Mouse (Mus musculus): ENCODE data around the gene Dhrs7. TPM values are rescaled to one million over a fixed set of nuclear protein-coding genes. Genes with fewer than 3 reads are reported as not detected.

Gene Dhrs7
- polyA plus RNA-seq, 1 experiment, result 14.6 TPM

DNA sequence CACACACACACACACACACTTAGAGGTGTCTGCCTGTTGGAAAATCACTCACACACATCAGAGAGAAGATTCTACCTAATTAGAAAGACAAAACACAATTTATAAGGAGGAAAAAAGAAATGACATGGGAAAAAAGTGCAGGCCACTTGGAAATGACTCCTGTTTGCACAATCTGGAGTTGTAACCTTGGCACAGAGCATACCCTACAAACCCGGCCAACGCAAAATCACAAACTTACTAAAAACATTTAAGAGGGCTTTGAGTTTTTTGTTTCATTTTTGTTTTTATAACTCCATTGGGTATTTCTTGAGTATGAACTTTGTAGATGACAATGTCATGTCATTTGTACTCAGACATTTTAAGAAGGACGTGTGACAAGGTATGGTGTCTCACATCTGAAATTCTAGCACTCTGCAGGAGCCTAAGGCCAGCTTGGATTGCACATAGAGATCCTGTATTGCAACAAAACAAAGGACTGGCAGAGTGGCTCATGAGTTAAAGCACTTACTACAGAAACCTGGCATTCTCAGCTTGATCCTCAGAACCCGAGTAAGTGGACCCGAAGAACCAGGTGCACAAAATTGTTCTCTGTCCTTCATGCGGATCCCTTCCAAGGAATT lies 6.9 kb upstream of the Dhrs7 start:
- WGBS, result 94% methylated on average over 6 of the region's 6 CpGs
- Histone ChIP-seq H3K36me3 (ENCODE audit: control insufficient read depth, insufficient read depth, low read length) (no peaks in the 10 kb centered on the region), H3K4me3 (ENCODE audit: extremely low read depth, insufficient read depth, insufficient read length) (no peak overlapping the region), H3K4me1 (ENCODE audit: control insufficient read depth, insufficient read depth, insufficient read length) (no peaks in the 10 kb centered on the region), H3K27ac (ENCODE audit: insufficient read depth, low read length) (no peak overlapping the region), H3K27me3 (ENCODE audit: control insufficient read depth, insufficient read depth, low read length) (no peaks in the 10 kb centered on the region)
- TF ChIP-seq POLR2A (IDR thresholded peaks at IDR 0.05; ENCODE audit: low read depth, low read length) (no peak), CTCF (IDR thresholded peaks at IDR 0.05; ENCODE audit: extremely low read depth, insufficient read depth, insufficient read length, insufficient replicate concordance) (no peak)
- no peak for DNase-seq (ENCODE audit: low read depth in 1 of 2, low spot score in 2 of 2)

DNA sequence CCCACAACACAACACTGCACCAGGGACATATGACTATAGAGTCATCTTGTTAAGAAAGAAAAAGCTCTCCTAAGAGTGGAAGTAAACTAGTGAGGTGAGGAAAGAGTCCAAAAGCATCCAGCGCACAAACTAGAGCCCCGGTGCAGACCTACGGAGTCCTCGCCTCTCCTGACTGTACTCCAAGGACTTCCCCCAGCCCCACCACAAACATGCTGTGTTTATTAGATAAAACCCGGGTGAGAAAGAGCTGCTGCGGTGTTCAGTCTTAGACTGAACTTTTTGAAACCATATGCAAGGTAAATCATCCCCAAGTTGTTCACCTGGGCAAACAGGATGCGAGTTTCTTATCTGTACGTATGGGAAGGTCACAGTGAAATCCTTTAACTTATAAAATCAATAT lies 6.2 kb upstream of the Dhrs7 start:
- Histone ChIP-seq H3K4me1 (ENCODE audit: control insufficient read depth, insufficient read depth, insufficient read length) (no peaks in the 10 kb centered on the region), H3K27ac (ENCODE audit: insufficient read depth, low read length) (no peak overlapping the region), H3K36me3 (ENCODE audit: control insufficient read depth, insufficient read depth, low read length) (no peaks in the 10 kb centered on the region), H3K4me3 (ENCODE audit: extremely low read depth, insufficient read depth, insufficient read length) (no peak overlapping the region), H3K27me3 (ENCODE audit: control insufficient read depth, insufficient read depth, low read length) (no peaks in the 10 kb centered on the region)
- no peak for DNase-seq (ENCODE audit: low read depth in 1 of 2, low spot score in 2 of 2)
- 67% methylated on average over 8 of the region's 8 CpGs for WGBS
- no peak for TF ChIP-seq CTCF (IDR thresholded peaks at IDR 0.05; ENCODE audit: extremely low read depth, insufficient read depth, insufficient read length, insufficient replicate concordance)

DNA sequence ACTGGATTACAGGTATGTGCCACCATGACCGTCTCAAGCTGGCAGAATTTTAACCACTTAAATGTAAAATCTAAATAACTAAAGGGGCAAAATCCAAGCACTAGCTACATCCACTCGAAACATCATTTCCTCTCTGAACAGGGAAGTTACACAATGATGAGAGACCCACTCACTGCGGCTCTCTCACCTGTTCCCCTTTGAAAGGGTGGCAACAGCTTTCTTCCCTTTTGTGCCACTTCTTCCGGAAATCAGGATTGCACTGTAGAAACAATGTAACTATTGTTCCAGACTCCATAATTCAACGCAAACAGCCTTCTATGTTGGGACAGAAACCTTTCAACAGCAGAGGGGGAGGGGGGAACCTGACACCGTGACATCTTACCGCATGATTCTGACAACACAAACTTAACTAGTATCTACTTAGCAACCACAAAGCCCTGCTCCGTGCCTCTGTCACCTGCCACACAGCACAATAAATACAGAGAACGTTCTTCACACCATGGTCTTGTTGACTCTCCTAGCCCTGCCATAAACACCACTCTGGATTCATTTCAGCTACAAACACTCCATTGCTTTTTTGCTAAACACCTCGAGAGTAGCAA lies 3.3 kb upstream of the Dhrs7 start:
- WGBS, result 47% methylated on average over 10 of the region's 10 CpGs
- TF ChIP-seq CTCF (IDR thresholded peaks at IDR 0.05; ENCODE audit: extremely low read depth, insufficient read depth, insufficient read length, insufficient replicate concordance) (no peak), POLR2A (IDR thresholded peaks at IDR 0.05; ENCODE audit: low read depth, low read length) (no peak)
- Histone ChIP-seq H3K4me1 (ENCODE audit: control insufficient read depth, insufficient read depth, insufficient read length) (no peaks in the 10 kb centered on the region), H3K4me3 (ENCODE audit: extremely low read depth, insufficient read depth, insufficient read length) (no peak overlapping the region), H3K36me3 (ENCODE audit: control insufficient read depth, insufficient read depth, low read length) (no peaks in the 10 kb centered on the region), H3K27me3 (ENCODE audit: control insufficient read depth, insufficient read depth, low read length) (no peaks in the 10 kb centered on the region), H3K27ac (ENCODE audit: insufficient read depth, low read length) (no peak overlapping the region)
- no peak for DNase-seq (ENCODE audit: low read depth in 1 of 2, low spot score in 2 of 2)

DNA sequence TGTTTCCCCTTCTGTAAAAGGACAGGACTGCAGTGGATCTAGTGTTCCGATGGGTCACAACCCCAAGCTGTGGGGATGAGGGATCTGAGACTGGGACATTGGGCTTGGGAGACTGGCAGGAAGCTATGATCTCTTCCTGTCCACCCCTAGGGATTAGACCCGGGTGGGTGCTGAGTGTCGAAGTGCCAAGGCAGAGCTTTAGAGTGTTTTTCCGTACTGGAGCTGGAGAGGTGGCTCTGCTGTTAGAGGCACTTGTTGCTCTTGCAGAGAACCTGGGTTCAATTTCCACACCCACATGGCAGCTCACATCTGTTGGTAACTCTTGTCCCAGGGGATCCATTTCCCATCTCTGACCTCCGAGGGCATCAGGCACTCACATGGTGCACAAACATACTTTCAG lies 1.3 kb upstream of the Dhrs7 start:
- TF ChIP-seq CTCF (IDR thresholded peaks at IDR 0.05; ENCODE audit: extremely low read depth, insufficient read depth, insufficient read length, insufficient replicate concordance) (no peak), POLR2A (IDR thresholded peaks at IDR 0.05; ENCODE audit: low read depth, low read length) (no peak)
- DNase-seq (ENCODE audit: low read depth in 1 of 2, low spot score in 2 of 2), result no peak
- H3K27me3 ChIP-seq (ENCODE audit: control insufficient read depth, insufficient read depth, low read length), result no peaks in the 10 kb centered on the region
- no peak overlapping the region for H3K27ac ChIP-seq (ENCODE audit: insufficient read depth, low read length)
- H3K4me1 ChIP-seq (ENCODE audit: control insufficient read depth, insufficient read depth, insufficient read length), result no peaks in the 10 kb centered on the region
- H3K36me3 ChIP-seq (ENCODE audit: control insufficient read depth, insufficient read depth, low read length), result no peaks in the 10 kb centered on the region
- no peak overlapping the region for H3K4me3 ChIP-seq (ENCODE audit: extremely low read depth, insufficient read depth, insufficient read length)
- 83% methylated on average over 5 of the region's 5 CpGs for WGBS

DNA sequence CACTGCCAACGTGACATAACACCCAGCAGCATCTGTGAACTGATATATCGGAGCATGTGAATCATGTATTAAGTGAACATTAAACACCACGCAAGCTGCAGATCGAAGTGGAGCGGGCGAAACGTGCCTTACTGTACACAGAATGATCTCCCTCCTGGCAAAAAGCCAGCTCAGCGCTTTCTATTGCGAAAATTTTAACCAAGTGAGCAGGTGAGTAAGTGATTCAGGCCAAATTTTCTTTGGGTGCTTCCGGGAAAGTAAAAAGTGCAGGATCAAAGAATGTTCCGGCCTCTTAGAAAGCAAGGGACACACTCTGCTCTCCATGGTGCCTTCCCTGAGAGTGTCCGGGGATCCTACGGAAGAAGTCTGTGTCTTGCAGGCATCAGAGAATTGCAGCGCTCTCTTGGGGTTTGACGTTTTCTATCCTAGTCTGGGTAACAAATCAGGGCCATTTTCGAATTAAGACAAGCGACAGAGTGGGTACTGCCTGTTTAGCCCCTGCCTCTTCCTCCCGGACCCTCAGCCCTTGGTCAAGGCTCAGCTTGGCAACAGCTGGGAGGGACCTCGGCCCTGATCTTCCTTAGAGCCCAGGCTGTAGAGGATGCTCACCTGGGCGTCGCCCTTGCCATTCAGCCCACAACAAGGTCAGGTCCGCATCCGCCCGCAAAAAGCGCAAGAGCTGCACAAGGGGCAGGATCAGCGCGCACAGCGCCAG lies 532 bp downstream of the Dhrs7 start:
- DNase-seq (ENCODE audit: low read depth in 1 of 2, low spot score in 2 of 2), result no peak
- Histone ChIP-seq H3K36me3 (ENCODE audit: control insufficient read depth, insufficient read depth, low read length) (no peaks in the 10 kb centered on the region), H3K27me3 (ENCODE audit: control insufficient read depth, insufficient read depth, low read length) (no peaks in the 10 kb centered on the region), H3K4me3 (ENCODE audit: extremely low read depth, insufficient read depth, insufficient read length) (peak overlapping the region; percentile 73), H3K27ac (ENCODE audit: insufficient read depth, low read length) (peak overlapping the region; percentile 63), H3K4me1 (ENCODE audit: control insufficient read depth, insufficient read depth, insufficient read length) (no peaks in the 10 kb centered on the region)
- WGBS, result 11% methylated on average over 28 of the region's 28 CpGs
- TF ChIP-seq CTCF (IDR thresholded peaks at IDR 0.05; ENCODE audit: extremely low read depth, insufficient read depth, insufficient read length, insufficient replicate concordance), result no peak
- no peak for TF ChIP-seq POLR2A (IDR thresholded peaks at IDR 0.05; ENCODE audit: low read depth, low read length)

DNA sequence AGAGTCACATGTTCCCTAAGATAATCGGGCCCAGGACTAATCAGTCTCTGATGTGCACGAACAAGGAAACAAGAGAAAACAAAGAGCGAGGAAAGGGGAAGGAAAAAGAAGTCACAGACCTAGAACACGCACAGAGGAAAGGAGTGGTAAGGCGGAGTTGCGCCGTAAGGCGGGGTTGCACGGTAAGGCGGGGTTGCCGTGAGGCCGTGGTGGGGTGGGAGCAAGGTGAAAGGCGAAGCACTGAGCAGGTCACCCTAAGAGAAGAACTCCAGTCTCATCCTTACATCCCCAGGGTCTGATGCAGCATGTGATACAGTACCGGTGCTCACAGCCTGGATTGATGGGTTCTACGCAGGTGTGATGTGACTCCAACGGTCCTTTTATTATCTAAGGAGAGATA lies 8.9 kb downstream of the Dhrs7 start:
- TF ChIP-seq CTCF (IDR thresholded peaks at IDR 0.05; ENCODE audit: extremely low read depth, insufficient read depth, insufficient read length, insufficient replicate concordance) (no peak), POLR2A (IDR thresholded peaks at IDR 0.05; ENCODE audit: low read depth, low read length) (no peak)
- Histone ChIP-seq H3K27me3 (ENCODE audit: control insufficient read depth, insufficient read depth, low read length) (no peaks in the 10 kb centered on the region), H3K4me3 (ENCODE audit: extremely low read depth, insufficient read depth, insufficient read length) (no peak overlapping the region), H3K36me3 (ENCODE audit: control insufficient read depth, insufficient read depth, low read length) (peaks cover 10% of the 10 kb centered on the region), H3K4me1 (ENCODE audit: control insufficient read depth, insufficient read depth, insufficient read length) (no peaks in the 10 kb centered on the region), H3K27ac (ENCODE audit: insufficient read depth, low read length) (no peak overlapping the region)
- WGBS, result 92% methylated on average over 16 of the region's 16 CpGs
- no peak for DNase-seq (ENCODE audit: low read depth in 1 of 2, low spot score in 2 of 2)

DNA sequence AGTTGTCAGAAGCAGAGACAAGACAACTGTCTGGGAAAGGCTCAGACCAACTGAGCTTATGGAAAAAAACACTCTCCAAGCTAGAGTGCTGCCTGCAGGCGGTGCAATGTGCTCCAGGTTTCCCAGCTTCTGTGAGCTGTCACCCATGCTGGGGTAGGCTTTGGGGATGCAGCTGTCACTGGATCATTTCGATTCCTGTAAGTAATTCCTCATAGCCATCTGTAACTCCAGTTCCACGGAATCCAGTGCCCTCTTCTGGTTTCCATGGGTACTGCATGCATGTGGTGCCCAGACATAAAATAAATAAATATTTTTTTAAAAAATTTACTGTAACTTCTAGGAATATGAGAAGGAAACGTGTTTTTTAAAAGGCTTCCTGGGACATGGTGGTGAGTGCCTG lies 10.0 kb downstream of the Dhrs7 start:
- Histone ChIP-seq H3K27ac (ENCODE audit: insufficient read depth, low read length) (no peak overlapping the region), H3K4me3 (ENCODE audit: extremely low read depth, insufficient read depth, insufficient read length) (no peak overlapping the region), H3K27me3 (ENCODE audit: control insufficient read depth, insufficient read depth, low read length) (no peaks in the 10 kb centered on the region), H3K4me1 (ENCODE audit: control insufficient read depth, insufficient read depth, insufficient read length) (no peaks in the 10 kb centered on the region), H3K36me3 (ENCODE audit: control insufficient read depth, insufficient read depth, low read length) (peaks cover 13% of the 10 kb centered on the region)
- 47% methylated on average over 4 of the region's 4 CpGs for WGBS
- TF ChIP-seq POLR2A (IDR thresholded peaks at IDR 0.05; ENCODE audit: low read depth, low read length), result no peak
- DNase-seq (ENCODE audit: low read depth in 1 of 2, low spot score in 2 of 2), result peak in 1 of 2 experiments; percentile 18

All from spleen, adult 2 months (tissue).